Mouse (Mus musculus) MEL (cell line): ENCODE measurements around the gene Nhsl2.

Experiments used
- CTCF ChIP-seq, 3 experiments: IDR thresholded peaks in 2 of 3; conservative IDR thresholded peaks in 1 of 3; 2 replicates each; pipeline ENCODE4 v1.5.1; 2011 to 2012; ENCODE audit warnings: low read length in 3 of 3, low read depth in 2 of 3, mild to moderate bottlenecking in 2 of 3, improper control_type of control experiment in 1 of 3, inconsistent platforms in 1 of 3, mixed read lengths in 1 of 3, moderate library complexity in 1 of 3; ENCODE audit not compliant: control insufficient read depth in 1 of 3, insufficient read depth in 1 of 3, poor library complexity in 1 of 3, severe bottlenecking in 1 of 3
- JUND ChIP-seq: IDR thresholded peaks from 2 replicates; pipeline ENCODE4 v1.6.1; 2011; ENCODE audit warnings: low read depth, mild to moderate bottlenecking, improper control_type of control experiment, low read length
- NELFE ChIP-seq: IDR thresholded peaks from 2 replicates; pipeline ENCODE4 v1.6.1; 2011; ENCODE audit warnings: low read depth, low read length, improper control_type of control experiment
- POLR2A ChIP-seq, 2 experiments: IDR thresholded peaks; 2 replicates each; pipeline ENCODE4 v1.6.1; 2011 to 2012; ENCODE audit warnings: low read length in 2 of 2, mild to moderate bottlenecking in 2 of 2, control low read depth in 1 of 2, improper control_type of control experiment in 1 of 2, low read depth in 1 of 2, moderate library complexity in 1 of 2; ENCODE audit not compliant: control insufficient read depth in 1 of 2, insufficient read depth in 1 of 2, poor library complexity in 1 of 2

GRCm38 (mm10) chrX:101877840-101878239 lies 28.7 kb downstream of the Nhsl2 start:
- TF ChIP-seq CTCF (IDR thresholded peaks at IDR 0.05 in 2 of 3, conservative IDR thresholded peaks at IDR 0.05 in 1 of 3; ENCODE audit: control insufficient read depth in 1 of 3, insufficient read depth in 1 of 3, low read depth in 2 of 3, low read length in 3 of 3, poor library complexity in 1 of 3, severe bottlenecking in 1 of 3) (no peak), POLR2A (IDR thresholded peaks at IDR 0.05; ENCODE audit: control insufficient read depth in 1 of 2, insufficient read depth in 1 of 2, low read depth in 1 of 2, low read length in 2 of 2, poor library complexity in 1 of 2) (no peak), JUND (no peak), NELFE (no peak)
